Mouse (Mus musculus): ENCODE data around the gene Armh2. TPM values are rescaled to one million over a fixed set of nuclear protein-coding genes. Genes with fewer than 3 reads are reported as not detected.

Gene Armh2
- polyA plus RNA-seq, 1 experiment: not detected

DNA sequence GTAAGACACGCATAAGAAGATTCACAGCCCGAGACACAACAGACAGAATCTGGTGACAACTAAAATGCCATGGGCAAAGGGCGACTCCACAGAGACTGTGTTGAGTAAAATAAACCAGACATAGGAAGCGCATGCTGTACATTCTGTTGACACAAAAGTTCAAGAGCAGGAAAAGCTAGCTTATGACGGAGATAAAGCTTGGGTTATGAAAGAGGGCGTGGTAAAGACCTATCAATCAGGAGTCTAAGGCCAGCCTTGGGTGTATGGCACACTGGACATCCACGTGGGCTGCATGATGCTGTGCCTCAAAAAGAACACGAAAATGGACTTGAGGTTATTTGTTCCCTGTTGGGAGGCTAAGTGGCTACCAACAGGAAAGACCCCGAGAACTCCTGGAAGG, 24.6 kb upstream of the Armh2 start:
- H3K4me3 ChIP-seq (replicated peaks; ENCODE audit: extremely low read depth, low read depth, low read length): no peak overlapping the region
- peaks cover 8% of the 10 kb centered on the region for H3K4me1 ChIP-seq (ENCODE audit: control insufficient read depth, insufficient read depth, low read length)
- DNase-seq: no peak
- TF ChIP-seq CTCF (IDR thresholded peaks at IDR 0.05; ENCODE audit: insufficient read depth, low read length): no peak
- TF ChIP-seq POLR2A (IDR thresholded peaks at IDR 0.05; ENCODE audit: borderline replicate concordance, extremely low read depth, low read depth, low read length): no peak
- WGBS: 44% methylated on average over 9 of the region's 9 CpGs

DNA sequence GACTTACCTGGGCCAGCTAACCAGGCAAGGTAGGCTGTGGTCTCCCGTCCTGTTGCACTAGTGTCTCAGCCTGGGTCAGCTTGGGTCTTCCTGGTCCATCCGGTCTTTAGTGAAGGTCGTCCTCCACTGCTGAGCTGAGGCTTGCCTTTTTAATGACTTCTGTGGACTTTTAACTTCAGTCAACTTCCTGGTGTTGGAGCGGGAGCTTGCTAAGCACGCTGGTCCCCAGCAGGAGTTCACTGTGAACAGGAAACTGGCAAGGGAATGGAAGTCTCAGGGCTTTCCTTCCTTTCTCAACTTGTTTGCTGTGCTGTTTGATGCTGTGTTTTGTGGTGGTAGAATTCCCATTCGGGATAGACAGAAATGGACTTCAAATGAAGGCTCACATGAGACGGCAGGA, 23.4 kb upstream of the Armh2 start:
- H3K4me3 ChIP-seq (replicated peaks; ENCODE audit: extremely low read depth, low read depth, low read length): no peak overlapping the region
- no peak for DNase-seq
- TF ChIP-seq CTCF (IDR thresholded peaks at IDR 0.05; ENCODE audit: insufficient read depth, low read length): no peak
- TF ChIP-seq POLR2A (IDR thresholded peaks at IDR 0.05; ENCODE audit: borderline replicate concordance, extremely low read depth, low read depth, low read length): no peak
- H3K4me1 ChIP-seq (ENCODE audit: control insufficient read depth, insufficient read depth, low read length): peaks cover 8% of the 10 kb centered on the region
- WGBS: 53% methylated on average over 7 of the region's 7 CpGs

- DNase-seq: no peak
- 61% methylated on average over 10 of the region's 10 CpGs for WGBS
- Histone ChIP-seq H3K4me1 (ENCODE audit: control insufficient read depth, insufficient read depth, low read length) (peaks cover 3% of the 10 kb centered on the region; the same call in 1 of the 2 replicates), H3K4me3 (replicated peaks; ENCODE audit: extremely low read depth, low read depth, low read length) (no peak overlapping the region)
- TF ChIP-seq CTCF (IDR thresholded peaks at IDR 0.05; ENCODE audit: insufficient read depth, low read length) (no peak), POLR2A (IDR thresholded peaks at IDR 0.05; ENCODE audit: borderline replicate concordance, extremely low read depth, low read depth, low read length) (no peak)
These were observed 19.5 kb upstream of the Armh2 start for GRCm38 (mm10) chr13:24721502-24721901.

DNA sequence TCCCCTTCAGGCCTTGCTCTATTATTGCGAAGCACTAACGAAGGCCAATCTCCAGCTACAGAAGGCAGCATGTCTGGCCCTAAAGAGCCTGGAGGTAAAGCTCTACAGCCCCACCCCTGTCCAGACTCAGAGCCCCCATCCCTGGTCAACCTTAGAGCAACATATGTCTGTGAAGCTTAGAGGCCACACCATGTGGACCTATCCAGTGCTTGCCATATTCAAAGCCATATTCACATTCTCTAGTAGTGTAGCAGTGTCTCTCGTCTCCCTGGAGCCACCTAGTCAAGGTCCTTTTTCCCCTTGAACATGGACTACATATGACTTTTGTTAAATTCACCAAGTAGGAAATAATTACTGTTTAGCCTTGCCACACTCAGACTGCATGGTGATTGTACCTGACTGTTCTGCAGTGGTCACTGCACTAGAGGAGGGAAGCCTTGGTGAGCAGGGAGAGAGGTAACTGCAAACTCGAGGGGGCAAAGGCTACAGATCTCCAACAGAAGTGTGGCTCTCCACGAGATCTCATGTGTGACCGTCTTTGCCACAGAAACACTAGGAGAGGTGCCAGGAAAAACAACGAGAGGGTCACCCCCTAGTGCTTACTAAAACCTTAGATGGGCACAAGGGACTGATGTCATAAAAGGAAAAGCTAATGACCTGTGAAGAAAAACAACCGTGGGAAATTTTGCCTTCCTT, 17.2 kb upstream of the Armh2 start:
- H3K4me1 ChIP-seq (ENCODE audit: control insufficient read depth, insufficient read depth, low read length): no peaks in the 10 kb centered on the region
- TF ChIP-seq POLR2A (IDR thresholded peaks at IDR 0.05; ENCODE audit: borderline replicate concordance, extremely low read depth, low read depth, low read length): no peak
- no peak for TF ChIP-seq CTCF (IDR thresholded peaks at IDR 0.05; ENCODE audit: insufficient read depth, low read length)
- 62% methylated on average over 8 of the region's 8 CpGs for WGBS
- no peak for DNase-seq
- H3K4me3 ChIP-seq (replicated peaks; ENCODE audit: extremely low read depth, low read depth, low read length): no peak overlapping the region

DNA sequence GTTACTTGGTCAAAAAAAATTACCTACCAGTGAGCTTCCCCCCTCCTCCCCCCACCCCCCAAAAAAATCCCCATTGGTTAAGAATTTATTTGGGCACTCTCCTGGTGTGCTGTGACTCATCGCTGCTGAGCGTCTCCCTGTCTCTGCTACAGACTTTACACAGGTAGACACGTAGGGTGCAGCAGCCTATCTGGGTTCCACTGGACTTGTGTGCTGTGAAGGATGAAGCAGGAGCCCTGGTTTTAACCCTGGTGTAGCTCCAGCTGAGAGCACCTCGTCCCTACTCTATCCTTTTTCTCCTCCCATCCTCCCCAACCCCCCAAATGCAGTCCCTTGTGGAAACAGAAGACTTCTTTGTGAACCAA, 16.7 kb upstream of the Armh2 start:
- H3K4me1 ChIP-seq (ENCODE audit: control insufficient read depth, insufficient read depth, low read length): no peaks in the 10 kb centered on the region
- DNase-seq: no peak

DNA sequence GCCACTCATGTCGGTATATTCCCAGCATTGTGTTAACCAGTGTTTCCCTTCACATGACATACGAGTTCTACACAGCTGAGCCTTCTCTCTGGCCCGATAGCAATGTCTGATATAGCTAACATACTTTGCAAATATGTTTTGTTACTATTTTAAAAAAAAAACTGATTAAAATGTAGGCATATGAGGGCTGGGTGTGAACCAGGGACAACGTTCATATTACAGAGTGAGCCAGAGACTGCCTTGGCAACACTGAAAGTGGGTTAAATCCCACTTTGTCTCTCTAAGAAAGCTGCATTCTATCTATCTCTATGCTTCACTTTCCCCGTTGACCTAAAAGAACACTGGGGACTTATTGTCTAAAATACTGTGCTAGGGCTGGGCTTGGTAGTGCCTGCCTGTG, 11.9 kb upstream of the Armh2 start:
- no peak for DNase-seq
- WGBS: 89% methylated on average over 5 of the region's 5 CpGs

More for the DNA sequence above, 16.7 kb upstream of the Armh2 start:
- no peak overlapping the region for H3K4me3 ChIP-seq (replicated peaks; ENCODE audit: extremely low read depth, low read depth, low read length)
- 66% methylated on average over 4 of the region's 4 CpGs for WGBS
- TF ChIP-seq CTCF (IDR thresholded peaks at IDR 0.05; ENCODE audit: insufficient read depth, low read length) (no peak), POLR2A (IDR thresholded peaks at IDR 0.05; ENCODE audit: borderline replicate concordance, extremely low read depth, low read depth, low read length) (no peak)

DNA sequence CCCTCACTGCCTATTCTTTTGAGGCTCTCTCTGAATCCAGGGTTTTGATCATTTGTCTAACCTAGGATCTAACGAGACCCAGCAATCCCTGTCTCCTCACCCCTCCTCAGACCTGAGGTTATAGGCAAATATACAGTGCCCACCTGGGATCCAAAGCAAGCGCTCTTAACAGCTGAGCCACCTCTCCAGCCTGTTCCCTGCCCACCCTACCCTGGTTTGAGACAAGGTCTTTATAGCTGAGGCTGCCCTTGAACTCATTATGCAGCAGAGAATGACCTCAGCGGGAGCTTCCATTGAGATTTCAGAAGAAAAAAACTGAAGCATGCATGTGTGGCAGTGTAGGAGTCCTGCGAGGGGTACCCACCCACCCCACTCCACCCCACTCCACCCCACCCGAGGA, 6.5 kb upstream of the Armh2 start:
- H3K4me1 ChIP-seq (ENCODE audit: control insufficient read depth, insufficient read depth, low read length): no peaks in the 10 kb centered on the region
- DNase-seq: no peak
- H3K4me3 ChIP-seq (replicated peaks; ENCODE audit: extremely low read depth, low read depth, low read length): no peak overlapping the region
- WGBS: 83% methylated on average over 5 of the region's 5 CpGs
- no peak for TF ChIP-seq POLR2A (IDR thresholded peaks at IDR 0.05; ENCODE audit: borderline replicate concordance, extremely low read depth, low read depth, low read length)
- TF ChIP-seq CTCF (IDR thresholded peaks at IDR 0.05; ENCODE audit: insufficient read depth, low read length): no peak

More for the DNA sequence above, 11.9 kb upstream of the Armh2 start:
- Histone ChIP-seq H3K4me3 (replicated peaks; ENCODE audit: extremely low read depth, low read depth, low read length) (no peak overlapping the region), H3K4me1 (ENCODE audit: control insufficient read depth, insufficient read depth, low read length) (no peaks in the 10 kb centered on the region)
- TF ChIP-seq POLR2A (IDR thresholded peaks at IDR 0.05; ENCODE audit: borderline replicate concordance, extremely low read depth, low read depth, low read length) (no peak), CTCF (IDR thresholded peaks at IDR 0.05; ENCODE audit: insufficient read depth, low read length) (no peak)

GRCm38 (mm10) chr13:24735608-24736131, 5.4 kb upstream of the Armh2 start:
- TF ChIP-seq CTCF (IDR thresholded peaks at IDR 0.05; ENCODE audit: insufficient read depth, low read length) (no peak), POLR2A (IDR thresholded peaks at IDR 0.05; ENCODE audit: borderline replicate concordance, extremely low read depth, low read depth, low read length) (no peak)
- WGBS: 59% methylated on average over 6 of the region's 6 CpGs
- H3K4me3 ChIP-seq (replicated peaks; ENCODE audit: extremely low read depth, low read depth, low read length): no peak overlapping the region
- H3K4me1 ChIP-seq (ENCODE audit: control insufficient read depth, insufficient read depth, low read length): no peaks in the 10 kb centered on the region
- no peak for DNase-seq

- TF ChIP-seq POLR2A (IDR thresholded peaks at IDR 0.05; ENCODE audit: borderline replicate concordance, extremely low read depth, low read depth, low read length): no peak
- TF ChIP-seq CTCF (IDR thresholded peaks at IDR 0.05; ENCODE audit: insufficient read depth, low read length): no peak
- H3K4me3 ChIP-seq (replicated peaks; ENCODE audit: extremely low read depth, low read depth, low read length): no peak overlapping the region
- no peak for DNase-seq
- WGBS: 59% methylated on average over 3 of the region's 3 CpGs
- no peaks in the 10 kb centered on the region for H3K4me1 ChIP-seq (ENCODE audit: control insufficient read depth, insufficient read depth, low read length)
These were observed 6.8 kb downstream of the Armh2 start for GRCm38 (mm10) chr13:24747823-24748222.

DNA sequence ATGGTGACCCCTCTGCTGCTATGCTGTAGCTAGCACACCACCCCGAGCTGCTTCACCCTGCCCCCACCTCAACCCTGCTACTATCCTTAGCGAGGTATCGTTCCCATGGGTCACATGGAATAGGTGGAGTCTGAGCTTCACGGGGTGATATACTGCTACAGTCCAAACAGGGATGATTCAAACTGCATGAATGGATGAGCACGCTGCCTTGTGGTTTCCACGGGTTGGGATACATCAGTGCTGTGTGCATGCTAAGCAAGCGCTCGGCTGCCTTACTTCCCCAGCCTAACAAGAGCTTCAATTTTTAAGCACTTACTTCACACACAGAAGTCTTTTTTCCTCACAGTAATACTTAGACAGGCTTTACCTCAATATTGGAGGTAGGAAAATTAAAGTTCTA, 9.8 kb downstream of the Armh2 start:
- WGBS: 95% methylated on average over 8 of the region's 8 CpGs

More for the DNA sequence above, 9.8 kb downstream of the Armh2 start:
- H3K4me3 ChIP-seq (replicated peaks; ENCODE audit: extremely low read depth, low read depth, low read length): no peak overlapping the region
- no peak for DNase-seq
- H3K4me1 ChIP-seq (ENCODE audit: control insufficient read depth, insufficient read depth, low read length): no peaks in the 10 kb centered on the region
- no peak for TF ChIP-seq CTCF (IDR thresholded peaks at IDR 0.05; ENCODE audit: insufficient read depth, low read length)
- TF ChIP-seq POLR2A (IDR thresholded peaks at IDR 0.05; ENCODE audit: borderline replicate concordance, extremely low read depth, low read depth, low read length): no peak
